Mouse (Mus musculus): ENCODE results near the gene Pou3f3. TPM values are rescaled to one million over a fixed set of nuclear protein-coding genes. Genes with fewer than 3 reads are reported as not detected.

Pou3f3 gene
- polyA plus RNA-seq (2014; fragmentation: Nextera tagmentation; extraction: Ambion mirVana) = 28.5 and 29.3 TPM in 2 replicates

- Histone ChIP-seq H3K4me3 (ENCODE audit: low read depth, low read length) (peak within 1 kb of the TSS; percentile 95), H3K27me3 (ENCODE audit: control insufficient read depth, insufficient read depth, low read length) (no peaks in the 10 kb centered on the region; the same call in 1 of the 2 replicates)
- WGBS = under 1% methylated on average over 21 of the region's 21 CpGs
Measured at GRCm38 (mm10) chr1:42695578-42695915, at the start of gene Pou3f3. Pou3f3 (plus strand) TSS chr1:42695768.

GRCm38 (mm10) chr1:42648366-42648935, 47.1 kb upstream of the Pou3f3 start:
- Histone ChIP-seq H3K27ac (ENCODE audit: low read depth, low read length) (no peak overlapping the region), H3K9ac (ENCODE audit: low read length) (no peak overlapping the region), H3K4me3 (ENCODE audit: low read depth, low read length) (no peak overlapping the region), H3K36me3 (ENCODE audit: control insufficient read depth, insufficient read depth, low read length) (peaks cover 6% of the 10 kb centered on the region), H3K4me1 (replicated peaks; ENCODE audit: control insufficient read depth, insufficient read depth, low read length) (no peaks in the 10 kb centered on the region), H3K9me3 (ENCODE audit: control insufficient read depth, low read length) (no peaks in the 10 kb centered on the region; the same call in 1 of the 2 replicates), H3K27me3 (ENCODE audit: control insufficient read depth, insufficient read depth, low read length) (no peaks in the 10 kb centered on the region), H3K4me2 (ENCODE audit: low read depth, low read length, severe bottlenecking) (no peak overlapping the region)
- ATAC-seq (replicated peaks; ENCODE audit: low FRiP score) (no peak; the same call in 1 of the 2 replicates), DNase-seq (ENCODE audit: low spot score) (no peak)
- 81% methylated on average over 9 of the region's 9 CpGs for WGBS

More at GRCm38 (mm10) chr1:42695578-42695915, at the start of gene Pou3f3:
- peak; percentile 97 for DNase-seq (ENCODE audit: low spot score)
- no peaks in the 10 kb centered on the region; the same call in 1 of the 2 replicates for H3K4me1 ChIP-seq (replicated peaks; ENCODE audit: control insufficient read depth, insufficient read depth, low read length)
- H3K4me2 ChIP-seq (ENCODE audit: low read depth, low read length, severe bottlenecking) = peak within 1 kb of the TSS; percentile 61
- H3K36me3 ChIP-seq (ENCODE audit: control insufficient read depth, insufficient read depth, low read length) = peaks cover 2% of the 10 kb centered on the region; the same call in 1 of the 2 replicates
- H3K9ac ChIP-seq (ENCODE audit: low read length) = peak within 1 kb of the TSS; percentile 99
- peak within 1 kb of the TSS; percentile 99 for H3K27ac ChIP-seq (ENCODE audit: low read depth, low read length)
- H3K9me3 ChIP-seq (ENCODE audit: control insufficient read depth, low read length) = no peaks in the 10 kb centered on the region
- peak; percentile 86 for ATAC-seq (replicated peaks; ENCODE audit: low FRiP score)

- H3K27ac ChIP-seq (ENCODE audit: low read depth, low read length) = no peak overlapping the region
- DNase-seq (ENCODE audit: low spot score) (no peak), ATAC-seq (replicated peaks; ENCODE audit: low FRiP score) (no peak)
- no peaks in the 10 kb centered on the region for H3K4me1 ChIP-seq (replicated peaks; ENCODE audit: control insufficient read depth, insufficient read depth, low read length)
- H3K4me3 ChIP-seq (ENCODE audit: low read depth, low read length) = no peak overlapping the region
- H3K9ac ChIP-seq (ENCODE audit: low read length) = no peak overlapping the region
- H3K9me3 ChIP-seq (ENCODE audit: control insufficient read depth, low read length) = no peaks in the 10 kb centered on the region; the same call in 1 of the 2 replicates
- peaks cover 6% of the 10 kb centered on the region for H3K36me3 ChIP-seq (ENCODE audit: control insufficient read depth, insufficient read depth, low read length)
- H3K4me2 ChIP-seq (ENCODE audit: low read depth, low read length, severe bottlenecking) = no peak overlapping the region
- no peaks in the 10 kb centered on the region for H3K27me3 ChIP-seq (ENCODE audit: control insufficient read depth, insufficient read depth, low read length)
- WGBS = 95% methylated on average over 15 of the region's 15 CpGs
Measured at GRCm38 (mm10) chr1:42651461-42651860, 44.1 kb upstream of the Pou3f3 start.

GRCm38 (mm10) chr1:42667546-42667945, 28.0 kb upstream of the Pou3f3 start:
- H3K9me3 ChIP-seq (ENCODE audit: control insufficient read depth, low read length) = no peaks in the 10 kb centered on the region
- H3K4me1 ChIP-seq (replicated peaks; ENCODE audit: control insufficient read depth, insufficient read depth, low read length) = no peaks in the 10 kb centered on the region
- no peak overlapping the region for H3K27ac ChIP-seq (ENCODE audit: low read depth, low read length)
- WGBS = 80% methylated on average over 1 of the region's 1 CpGs
- ATAC-seq (replicated peaks; ENCODE audit: low FRiP score) = no peak
- H3K36me3 ChIP-seq (ENCODE audit: control insufficient read depth, insufficient read depth, low read length) = peaks cover 10% of the 10 kb centered on the region; the same call in 1 of the 2 replicates
- H3K27me3 ChIP-seq (ENCODE audit: control insufficient read depth, insufficient read depth, low read length) = no peaks in the 10 kb centered on the region
- no peak overlapping the region for H3K4me2 ChIP-seq (ENCODE audit: low read depth, low read length, severe bottlenecking)
- DNase-seq (ENCODE audit: low spot score) = no peak
- no peak overlapping the region for H3K9ac ChIP-seq (ENCODE audit: low read length)
- no peak overlapping the region for H3K4me3 ChIP-seq (ENCODE audit: low read depth, low read length)

- Histone ChIP-seq H3K9me3 (ENCODE audit: control insufficient read depth, low read length) (no peaks in the 10 kb centered on the region), H3K27me3 (ENCODE audit: control insufficient read depth, insufficient read depth, low read length) (no peaks in the 10 kb centered on the region), H3K4me3 (ENCODE audit: low read depth, low read length) (no peak overlapping the region), H3K36me3 (ENCODE audit: control insufficient read depth, insufficient read depth, low read length) (no peaks in the 10 kb centered on the region), H3K27ac (ENCODE audit: low read depth, low read length) (no peak overlapping the region), H3K4me1 (replicated peaks; ENCODE audit: control insufficient read depth, insufficient read depth, low read length) (peaks cover 22% of the 10 kb centered on the region; the same call in 1 of the 2 replicates), H3K4me2 (ENCODE audit: low read depth, low read length, severe bottlenecking) (no peak overlapping the region), H3K9ac (ENCODE audit: low read length) (no peak overlapping the region)
- DNase-seq (ENCODE audit: low spot score) (no peak), ATAC-seq (replicated peaks; ENCODE audit: low FRiP score) (no peak)
- WGBS = 73% methylated on average over 3 of the region's 3 CpGs
Measured at GRCm38 (mm10) chr1:42680673-42681072, 14.9 kb upstream of the Pou3f3 start.

- Histone ChIP-seq H3K9ac (ENCODE audit: low read length) (no peak overlapping the region), H3K36me3 (ENCODE audit: control insufficient read depth, insufficient read depth, low read length) (no peaks in the 10 kb centered on the region), H3K27me3 (ENCODE audit: control insufficient read depth, insufficient read depth, low read length) (no peaks in the 10 kb centered on the region), H3K9me3 (ENCODE audit: control insufficient read depth, low read length) (no peaks in the 10 kb centered on the region), H3K27ac (ENCODE audit: low read depth, low read length) (no peak overlapping the region), H3K4me3 (ENCODE audit: low read depth, low read length) (no peak overlapping the region), H3K4me2 (ENCODE audit: low read depth, low read length, severe bottlenecking) (no peak overlapping the region), H3K4me1 (replicated peaks; ENCODE audit: control insufficient read depth, insufficient read depth, low read length) (peaks cover 24% of the 10 kb centered on the region; the same call in 1 of the 2 replicates)
- WGBS = 63% methylated on average over 5 of the region's 5 CpGs
- DNase-seq (ENCODE audit: low spot score) (no peak), ATAC-seq (replicated peaks; ENCODE audit: low FRiP score) (no peak)
Measured at GRCm38 (mm10) chr1:42681762-42682161, 13.8 kb upstream of the Pou3f3 start.

- Histone ChIP-seq H3K27me3 (ENCODE audit: control insufficient read depth, insufficient read depth, low read length) (no peaks in the 10 kb centered on the region), H3K27ac (ENCODE audit: low read depth, low read length) (peak overlapping the region; percentile 98), H3K36me3 (ENCODE audit: control insufficient read depth, insufficient read depth, low read length) (no peaks in the 10 kb centered on the region), H3K9me3 (ENCODE audit: control insufficient read depth, low read length) (no peaks in the 10 kb centered on the region), H3K4me1 (replicated peaks; ENCODE audit: control insufficient read depth, insufficient read depth, low read length) (peaks cover 22% of the 10 kb centered on the region; the same call in 1 of the 2 replicates), H3K4me2 (ENCODE audit: low read depth, low read length, severe bottlenecking) (peak overlapping the region; percentile 98), H3K9ac (ENCODE audit: low read length) (peak overlapping the region; percentile 82), H3K4me3 (ENCODE audit: low read depth, low read length) (peak overlapping the region; percentile 95)
- 3% methylated on average over 6 of the region's 6 CpGs for WGBS
- DNase-seq (ENCODE audit: low spot score) = no peak
- no peak for ATAC-seq (replicated peaks; ENCODE audit: low FRiP score)
Measured at GRCm38 (mm10) chr1:42683861-42684260, 11.7 kb upstream of the Pou3f3 start.

- Histone ChIP-seq H3K36me3 (ENCODE audit: control insufficient read depth, insufficient read depth, low read length) (no peaks in the 10 kb centered on the region), H3K27ac (ENCODE audit: low read depth, low read length) (peak overlapping the region; percentile 98), H3K27me3 (ENCODE audit: control insufficient read depth, insufficient read depth, low read length) (no peaks in the 10 kb centered on the region), H3K9me3 (ENCODE audit: control insufficient read depth, low read length) (no peaks in the 10 kb centered on the region), H3K9ac (ENCODE audit: low read length) (peak overlapping the region; percentile 82), H3K4me1 (replicated peaks; ENCODE audit: control insufficient read depth, insufficient read depth, low read length) (peaks cover 26% of the 10 kb centered on the region), H3K4me3 (ENCODE audit: low read depth, low read length) (peak overlapping the region; percentile 95), H3K4me2 (ENCODE audit: low read depth, low read length, severe bottlenecking) (peak overlapping the region; percentile 98)
- under 1% methylated on average over 27 of the region's 27 CpGs for WGBS
- DNase-seq (ENCODE audit: low spot score) = no peak
- ATAC-seq (replicated peaks; ENCODE audit: low FRiP score) = peak; percentile 55
Measured at GRCm38 (mm10) chr1:42684345-42684744, 11.2 kb upstream of the Pou3f3 start.

GRCm38 (mm10) chr1:42684783-42685182, 10.8 kb upstream of the Pou3f3 start:
- Histone ChIP-seq H3K9me3 (ENCODE audit: control insufficient read depth, low read length) (no peaks in the 10 kb centered on the region), H3K4me1 (replicated peaks; ENCODE audit: control insufficient read depth, insufficient read depth, low read length) (peaks cover 27% of the 10 kb centered on the region), H3K27ac (ENCODE audit: low read depth, low read length) (peak overlapping the region; percentile 98), H3K4me3 (ENCODE audit: low read depth, low read length) (peak overlapping the region; percentile 95), H3K9ac (ENCODE audit: low read length) (peak overlapping the region; percentile 82), H3K4me2 (ENCODE audit: low read depth, low read length, severe bottlenecking) (peak overlapping the region; percentile 98), H3K27me3 (ENCODE audit: control insufficient read depth, insufficient read depth, low read length) (no peaks in the 10 kb centered on the region), H3K36me3 (ENCODE audit: control insufficient read depth, insufficient read depth, low read length) (no peaks in the 10 kb centered on the region)
- 1% methylated on average over 20 of the region's 21 CpGs for WGBS
- DNase-seq (ENCODE audit: low spot score) (peak; percentile 90), ATAC-seq (replicated peaks; ENCODE audit: low FRiP score) (peak; percentile 73)
